Mouse (Mus musculus): ENCODE results near the gene Smarce1. TPM values are rescaled to one million over a fixed set of nuclear protein-coding genes. Genes with fewer than 3 reads are reported as not detected.
"Not testable (repeated sequence)": the region's sequence is repeated elsewhere in the genome, so short reads cannot be mapped to it uniquely, and the experiment has no call there.

Smarce1 gene
- 100 to 1,000 TPM; 133 to 172 TPM for polyA plus RNA-seq (2017; shearing (Covaris generic))

DNA sequence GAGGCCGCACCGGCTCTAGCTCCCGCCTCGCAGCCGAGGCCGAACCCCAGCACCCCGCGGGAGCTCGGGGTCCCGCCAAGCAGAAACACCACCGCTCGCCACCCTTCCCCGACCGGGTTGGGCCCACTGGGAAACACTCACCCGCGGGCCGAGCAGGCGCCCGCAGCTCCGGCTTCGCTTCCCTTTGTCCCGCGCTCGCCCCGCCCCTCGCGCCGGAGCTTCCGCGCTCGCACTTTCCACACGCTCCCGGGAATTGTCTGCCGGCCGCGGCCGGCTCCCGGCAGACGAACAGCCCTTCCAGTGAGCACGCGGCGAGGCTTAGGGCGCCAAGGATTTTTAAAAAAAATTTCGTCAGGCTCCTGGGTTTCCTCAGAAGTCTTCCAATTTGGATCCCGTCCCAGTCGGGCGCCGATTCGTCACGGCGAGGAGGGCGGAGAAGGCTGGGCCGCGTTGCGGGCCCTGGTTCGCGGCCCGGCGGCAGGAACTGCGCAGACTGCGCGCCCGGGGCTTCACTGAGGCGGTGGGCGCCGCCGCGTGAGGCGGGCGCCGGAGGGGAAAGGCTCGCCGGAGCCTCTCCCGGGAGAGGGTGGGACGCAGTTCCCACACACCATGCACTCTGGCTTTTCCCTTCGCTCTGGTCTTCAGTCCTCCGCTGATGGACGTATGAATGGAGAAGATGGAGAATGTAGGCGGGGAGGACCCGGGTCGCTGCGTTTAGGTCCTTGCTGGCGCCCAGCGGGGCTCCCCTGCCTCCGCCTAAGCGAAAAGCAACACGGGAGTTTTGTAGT lies at the start of gene Smarce1:
TSS of gene Smarce1 (minus strand) at position 757 of the 788 bp plus-strand sequence.
- peak; percentile 83 for ATAC-seq

DNA sequence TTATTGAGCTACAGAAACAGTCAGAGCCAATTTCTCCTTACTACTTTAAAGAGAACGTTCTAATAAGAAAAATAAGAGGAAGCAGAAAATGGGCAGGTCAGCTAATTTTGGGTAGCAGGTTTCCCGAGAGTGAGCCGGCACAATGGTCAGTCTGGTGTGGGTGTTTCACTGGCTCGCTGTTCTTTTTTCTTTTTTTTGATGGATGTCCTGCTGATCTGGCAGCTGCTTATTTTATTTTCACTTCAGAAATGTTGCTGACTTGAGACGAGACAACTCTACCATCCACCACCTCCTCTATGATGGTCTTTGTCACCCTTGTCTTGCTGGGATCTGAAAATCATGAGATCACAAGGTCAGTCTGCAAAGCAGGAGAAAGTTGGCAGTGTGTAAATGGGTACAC lies 49.2 kb upstream of the Smarce1 start:
- ATAC-seq, result no peak

DNA sequence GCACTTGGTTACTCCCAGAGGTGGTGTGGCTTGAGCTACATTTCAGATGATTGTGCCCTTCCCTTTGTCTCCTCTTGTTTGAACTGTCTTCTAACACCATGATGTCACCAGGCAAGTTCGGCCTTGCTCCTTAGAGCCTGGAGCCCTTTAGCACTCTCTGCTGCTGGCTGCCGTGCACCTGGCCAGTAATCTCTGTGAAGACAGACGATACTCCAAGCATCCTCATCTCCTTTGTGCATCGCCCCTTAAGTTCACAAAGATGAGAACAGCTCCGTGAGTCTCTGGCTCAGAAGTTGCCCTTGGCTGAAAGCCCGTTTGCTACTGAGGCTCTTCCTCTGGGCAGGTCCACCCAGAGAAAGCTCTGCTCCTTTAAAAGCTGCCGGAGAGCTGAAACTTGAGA lies 46.0 kb upstream of the Smarce1 start:
- no peak for ATAC-seq

DNA sequence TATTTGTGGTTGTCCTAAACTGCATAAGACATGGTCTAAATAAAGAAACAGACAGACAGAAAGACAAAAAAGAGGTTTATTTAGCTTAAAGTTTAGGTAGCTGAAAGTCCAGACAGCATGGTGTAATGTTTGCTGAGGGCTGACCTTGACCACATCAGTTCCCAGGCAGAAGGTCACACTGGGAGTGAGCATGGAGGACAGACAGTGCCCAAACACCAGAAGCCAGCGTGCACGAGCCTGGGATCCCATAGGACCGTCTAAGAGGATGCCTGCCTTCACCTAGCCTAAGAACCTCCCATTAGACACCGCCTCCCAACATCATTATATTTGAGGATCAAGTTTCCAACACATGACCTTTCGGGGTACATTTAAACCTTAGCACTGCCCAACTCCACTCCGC lies 44.8 kb upstream of the Smarce1 start:
- ATAC-seq, result no peak

DNA sequence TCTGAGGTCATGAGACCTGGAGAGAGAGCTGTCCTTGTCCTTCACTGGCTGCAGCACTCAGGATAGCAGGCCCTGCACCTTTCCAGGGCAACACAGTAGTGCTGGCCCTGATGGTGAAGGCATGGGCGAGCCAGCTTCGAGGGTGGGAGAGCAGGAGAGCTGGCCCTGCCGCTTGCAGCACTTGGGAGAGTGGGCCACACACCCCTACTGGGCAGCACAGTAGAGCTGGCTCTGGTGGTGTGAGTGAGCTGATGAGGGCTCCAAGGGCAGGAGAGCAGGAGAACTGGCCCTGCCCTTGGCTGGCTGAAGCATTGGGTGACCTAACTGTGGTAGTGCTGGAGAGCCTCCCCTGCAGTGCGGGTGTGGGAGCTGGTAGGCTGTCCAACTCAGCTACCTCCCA lies 41.9 kb upstream of the Smarce1 start:
- ATAC-seq, result no peak

- no peak for ATAC-seq
Observed at GRCm38 (mm10) chr11:99269192-99269591, 38.4 kb upstream of the Smarce1 start.

DNA sequence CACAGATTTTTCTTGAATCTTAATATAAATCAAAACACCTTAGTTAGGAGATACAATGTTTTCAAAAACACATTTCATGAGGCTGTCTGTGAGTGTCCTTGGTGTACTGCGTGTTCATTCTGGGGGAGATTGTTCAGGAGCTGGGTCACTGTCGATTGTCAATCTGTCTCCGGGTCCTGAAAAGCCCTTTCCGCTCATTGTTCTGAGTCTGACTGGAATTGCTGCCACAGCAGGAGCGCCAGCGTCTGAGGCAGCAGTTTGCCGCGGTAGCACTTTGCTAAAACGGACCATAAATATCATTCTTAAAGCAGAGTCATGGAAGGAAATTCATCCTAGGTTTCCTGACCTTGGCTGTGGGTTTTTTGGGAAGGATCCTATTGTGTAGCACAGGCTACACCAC lies 35.0 kb upstream of the Smarce1 start:
- no peak for ATAC-seq

GRCm38 (mm10) chr11:99265220-99265619 lies 34.4 kb upstream of the Smarce1 start:
- no peak for ATAC-seq

- no peak for ATAC-seq
Observed at GRCm38 (mm10) chr11:99256213-99256612, 25.4 kb upstream of the Smarce1 start.

DNA sequence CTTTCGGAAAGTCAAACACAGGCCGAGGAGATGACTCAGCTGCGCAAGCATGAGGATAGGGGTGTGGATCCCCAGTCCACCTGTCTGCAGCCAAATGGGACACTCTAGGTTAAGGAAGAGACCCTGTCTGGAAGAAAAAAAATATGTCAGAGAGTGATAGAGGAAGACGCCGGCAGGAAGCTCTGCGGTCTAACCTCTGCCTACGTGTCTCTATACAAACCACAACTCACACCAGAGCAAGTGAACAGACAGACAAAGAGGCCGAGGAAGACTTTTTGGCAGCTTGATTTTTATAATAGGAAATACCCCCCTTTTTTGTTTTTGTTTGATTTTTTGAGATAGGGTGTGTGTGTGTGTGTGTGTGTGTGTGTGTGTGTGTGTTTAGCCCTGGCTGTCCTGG lies 24.5 kb upstream of the Smarce1 start:
- ATAC-seq, result peak; percentile 83

- no peak for ATAC-seq
Observed at GRCm38 (mm10) chr11:99253893-99254292, 23.1 kb upstream of the Smarce1 start.

DNA sequence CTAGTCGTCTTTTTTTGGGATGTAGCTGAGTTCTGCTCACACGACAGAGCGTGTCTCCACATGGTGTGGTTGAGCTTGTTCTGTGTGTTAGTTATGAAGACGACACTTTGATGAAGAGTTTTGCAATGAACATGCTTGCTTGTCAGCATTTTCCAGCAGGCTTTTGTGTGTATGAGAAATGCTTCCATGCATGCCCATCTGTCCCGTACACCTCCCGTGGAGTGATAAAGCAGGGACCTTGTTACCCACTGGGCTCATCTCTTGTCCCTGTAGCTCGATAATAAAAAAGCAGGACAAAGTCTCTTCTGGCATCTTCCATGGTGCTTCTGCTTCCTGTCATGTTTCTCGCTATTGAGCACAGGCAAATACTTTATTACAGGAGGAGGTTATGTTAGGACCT lies 21.9 kb upstream of the Smarce1 start:
- no peak for ATAC-seq

- ATAC-seq, result no peak
Observed at GRCm38 (mm10) chr11:99250666-99251065, 19.8 kb upstream of the Smarce1 start.

DNA sequence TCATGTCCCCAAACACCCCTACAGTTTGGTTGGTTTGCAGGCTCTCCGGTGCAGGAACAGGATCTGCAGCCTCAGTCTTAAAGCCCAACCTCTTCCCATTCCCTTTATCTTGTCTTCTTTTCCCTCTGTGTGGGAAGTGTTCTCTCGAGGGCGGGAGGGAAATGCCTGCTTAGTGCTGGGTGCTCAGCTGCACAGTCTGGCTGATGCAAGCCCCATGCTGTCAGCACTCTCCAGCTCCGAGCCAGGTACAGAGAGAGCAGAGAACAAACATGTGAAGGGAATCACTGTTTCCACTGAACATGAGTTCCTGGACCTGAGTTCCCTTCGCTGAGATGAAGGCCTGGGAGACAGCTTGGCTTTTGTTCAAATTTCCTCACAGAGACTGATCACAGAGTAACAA lies 19.4 kb upstream of the Smarce1 start:
- no peak for ATAC-seq

DNA sequence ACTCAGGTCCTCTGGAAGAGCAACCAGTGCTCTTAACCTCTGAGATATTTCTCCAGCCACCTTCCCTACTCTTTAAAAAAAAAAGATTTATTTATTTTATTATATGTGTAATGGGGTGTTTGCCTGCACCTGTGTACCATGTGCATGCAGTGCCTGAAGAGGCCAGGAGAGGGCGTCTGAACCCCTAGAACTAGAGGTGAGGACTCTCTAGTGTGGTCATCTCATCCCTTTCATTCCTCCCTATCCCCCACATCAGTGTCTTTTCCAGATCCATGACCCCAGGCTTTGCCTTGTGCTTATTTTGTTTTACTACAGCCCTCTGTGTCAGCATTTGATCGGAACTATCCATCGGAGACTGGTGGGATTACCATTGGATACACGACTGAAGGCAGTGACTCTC lies 18.3 kb upstream of the Smarce1 start:
- ATAC-seq, result no peak

GRCm38 (mm10) chr11:99247916-99248315 lies 17.1 kb upstream of the Smarce1 start:
- no peak for ATAC-seq

DNA sequence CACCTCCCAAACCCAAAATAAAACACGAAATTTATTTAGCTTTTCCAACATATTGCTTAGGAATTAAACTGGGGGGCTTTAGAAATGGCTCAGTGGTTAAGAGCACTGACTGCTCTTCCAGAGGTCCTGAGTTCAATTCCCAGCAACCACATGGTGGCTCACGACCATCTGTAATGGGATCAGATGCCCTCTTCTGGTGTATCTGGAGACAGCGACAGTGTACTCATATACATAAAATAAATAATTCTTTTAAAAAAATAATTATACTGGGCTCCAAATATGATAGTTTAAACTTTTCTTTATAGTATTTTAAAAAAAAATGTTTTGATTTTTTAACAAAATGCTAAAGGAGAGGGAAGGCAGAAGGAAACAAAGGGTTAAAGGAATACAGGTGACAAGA lies 13.7 kb upstream of the Smarce1 start:
- ATAC-seq, result not testable (repeated sequence)

GRCm38 (mm10) chr11:99243820-99244374 lies 13.1 kb upstream of the Smarce1 start, which contains the start of gene Krt222:
Gene Krt222 (minus strand): TSS chr11:99244085.
- ATAC-seq, result peak; percentile 40

GRCm38 (mm10) chr11:99243200-99243819 lies 12.5 kb upstream of the Smarce1 start:
- no peak for ATAC-seq

DNA sequence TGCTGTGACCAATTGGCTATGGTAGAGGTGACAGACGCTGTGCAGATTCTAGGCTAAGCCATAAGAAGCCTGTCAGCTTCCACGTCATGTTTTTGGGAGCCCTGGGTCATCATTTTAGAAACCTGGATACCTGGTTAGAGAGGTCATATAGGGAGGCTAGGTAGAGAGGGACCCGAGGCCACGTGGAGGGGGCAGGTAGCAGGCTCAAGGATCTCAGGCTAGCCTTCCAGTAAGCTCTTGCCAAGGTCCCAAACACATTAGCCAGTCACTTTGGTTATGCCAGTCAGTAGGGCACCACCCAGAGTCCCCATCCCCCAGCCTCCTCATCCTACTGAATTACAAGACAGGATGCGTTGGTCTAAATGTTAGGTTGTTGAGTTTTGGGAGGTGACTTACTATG lies 11.2 kb upstream of the Smarce1 start:
- no peak for ATAC-seq

- ATAC-seq, result peak; percentile 100
Observed at GRCm38 (mm10) chr11:99238468-99238867, 7.7 kb upstream of the Smarce1 start.

GRCm38 (mm10) chr11:99231049-99231816 lies 416 bp upstream of the Smarce1 start:
- ATAC-seq, result peak; percentile 11

DNA sequence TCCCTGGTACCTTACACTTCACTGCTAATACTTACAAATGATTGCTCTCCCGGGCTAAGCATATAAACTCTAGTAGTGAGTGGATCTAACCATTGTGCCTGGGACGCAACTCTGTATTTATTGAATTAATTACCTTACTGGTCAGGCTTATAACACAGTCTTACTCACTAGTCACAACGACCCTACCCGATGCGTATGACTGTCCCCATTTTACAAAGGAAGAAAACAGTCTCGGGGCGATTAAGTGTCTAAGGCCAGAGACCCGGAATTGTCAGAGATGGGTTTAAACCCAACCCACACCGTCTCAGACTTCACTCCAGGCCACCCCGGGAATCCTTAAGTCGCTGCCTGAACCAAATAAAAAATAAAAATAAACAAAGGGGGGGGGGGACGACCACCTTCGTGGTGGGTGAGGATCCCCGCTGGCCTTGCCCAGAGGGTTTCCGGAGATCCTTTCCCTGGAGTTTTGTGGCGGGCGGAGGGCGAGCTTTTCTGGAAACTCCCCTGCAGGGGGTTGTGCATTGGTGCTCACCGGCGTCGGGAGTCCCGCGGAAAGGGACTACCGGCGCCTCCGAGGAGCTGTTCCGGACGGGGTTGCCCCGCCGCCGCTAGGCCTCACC lies 1.1 kb downstream of the Smarce1 start:
- peak; percentile 57 for ATAC-seq

Data from activated CD4-positive, CD25-positive, alpha-beta regulatory T cell, adult 4 months (primary cell).